Mouse (Mus musculus) lung, embryonic 15.5 days (tissue): ENCODE measurements around the gene Tmem176a. TPM values are rescaled to one million over a fixed set of nuclear protein-coding genes. Genes with fewer than 3 reads are reported as not detected.

Experiments
- polyA plus RNA-seq: library from polyadenylated mRNA; unstranded; fragments of >200 nt; fragmentation: Nextera tagmentation; extraction: Ambion mirVana; gene quantifications from 2 replicates; pipeline ENCODE4 v1.2.1, GENCODE M21; 2015

The Tmem176a gene
- polyA plus RNA-seq, 1 experiment from 2014 or later = 226 TPM

Other genes starting within 250 kb of the Tmem176a start
- gene Repin1, start 247.0 kb upstream of the Tmem176a start, polyA plus RNA-seq = 28.1 and 30.9 TPM in 2 replicates
- gene Gm44965, start 247.0 kb upstream of the Tmem176a start, polyA plus RNA-seq = not detected in 2 replicates
- 5.5 and 8.3 TPM in 2 replicates for gene Zfp775, start 238.9 kb upstream of the Tmem176a start, polyA plus RNA-seq
- 0.93 and 1.1 TPM in 2 replicates for gene AI854703, start 214.2 kb upstream of the Tmem176a start, polyA plus RNA-seq
- 4.2 and 4.3 TPM in 2 replicates for gene Gimap8, start 193.7 kb upstream of the Tmem176a start, polyA plus RNA-seq
- 16.1 and 16.2 TPM in 2 replicates for gene Gimap9, start 164.8 kb upstream of the Tmem176a start, polyA plus RNA-seq
- gene Gimap4, start 156.4 kb upstream of the Tmem176a start, polyA plus RNA-seq = 45.0 and 46.6 TPM in 2 replicates
- 41.3 and 48.5 TPM in 2 replicates for gene Gimap6, start 132.7 kb upstream of the Tmem176a start, polyA plus RNA-seq
- gene Gm28053, start 122.3 kb upstream of the Tmem176a start, polyA plus RNA-seq = 3.4 and 4.2 TPM in 2 replicates
- gene Gimap7, start 122.3 kb upstream of the Tmem176a start, polyA plus RNA-seq = 0.29 TPM in 1 of 2 replicates, not detected in the other
- 43.0 and 53.3 TPM in 2 replicates for gene Gimap1, start 101.9 kb upstream of the Tmem176a start, polyA plus RNA-seq
- 23.7 and 25.2 TPM in 2 replicates for gene Gimap5, start 94.7 kb upstream of the Tmem176a start, polyA plus RNA-seq
- gene Gimap3, start 70.1 kb upstream of the Tmem176a start, polyA plus RNA-seq = 0.22 TPM in 1 of 2 replicates, not detected in the other
- gene Tmem176b, start 577 bp downstream of the Tmem176a start, polyA plus RNA-seq = 425 and 442 TPM in 2 replicates
- 0.11 TPM in 1 of 2 replicates, not detected in the other for gene Aoc1, start 32.0 kb downstream of the Tmem176a start, polyA plus RNA-seq
- not detected in 2 replicates for gene 1600015I10Rik, start 89.0 kb downstream of the Tmem176a start, polyA plus RNA-seq
- gene Doxl2, start 134.0 kb downstream of the Tmem176a start, polyA plus RNA-seq = not detected in 2 replicates
- gene Svs1, start 145.9 kb downstream of the Tmem176a start, polyA plus RNA-seq = not detected in 2 replicates
- gene Gpnmb, start 195.6 kb downstream of the Tmem176a start, polyA plus RNA-seq = 0.38 and 0.64 TPM in 2 replicates
- 64.1 and 65.6 TPM in 2 replicates for gene Malsu1, start 232.9 kb downstream of the Tmem176a start, polyA plus RNA-seq